In the genomic region with DNA sequence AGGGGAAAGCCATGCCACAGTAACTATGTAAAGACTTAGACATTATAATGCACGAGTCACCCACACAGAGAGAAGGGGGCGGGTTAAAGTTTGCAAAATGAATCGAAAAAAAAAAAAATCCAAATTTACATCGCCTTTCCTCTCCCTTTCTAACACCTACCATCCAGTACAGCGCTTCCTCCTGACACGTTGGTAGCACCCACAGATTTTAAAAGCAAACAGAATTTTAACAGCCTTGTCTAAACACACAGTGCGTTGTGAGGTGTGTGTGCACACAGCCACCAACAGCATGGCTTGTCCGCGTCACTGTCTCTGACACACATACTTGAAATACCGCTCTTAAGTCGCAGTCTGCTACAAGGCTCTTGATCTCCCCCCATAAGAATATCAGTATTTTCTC, we compare ENCODE assay signal across 14 mouse cellular contexts.
"Had no signal": no experiment of that assay in that cellular context is flagged by ENCODE, and none has a peak within 500 bp of the region (broad histone marks: within the 10 kb centered on the region; RNA-seq: fewer than 3 reads in every experiment).

No protein-coding gene starts in this region.

- DNase-seq: lung, adult 18-20 months; lung, embryonic 14.5 days; lung, postnatal 14 days; lung, postnatal 4 days; midbrain, embryonic 14.5 days; right cerebral cortex, postnatal 14 days; thymus, adult 2 months; thymus, postnatal 25 days had no signal

- H3K27ac ChIP-seq: liver, embryonic 14.5 days; midbrain, embryonic 10.5 days; midbrain, embryonic 12.5 days; neural tube, embryonic 12.5 days; stomach, embryonic 15.5 days; stomach, postnatal 0 days had no signal

- H3K4me1 ChIP-seq: neural tube, embryonic 12.5 days; stomach, embryonic 15.5 days had no signal

- H3K27me3 ChIP-seq: midbrain, embryonic 12.5 days; neural tube, embryonic 12.5 days; stomach, embryonic 15.5 days had no signal

- H3K9ac ChIP-seq: liver, embryonic 14.5 days; lung, embryonic 14.5 days; midbrain, embryonic 12.5 days; neural tube, embryonic 12.5 days; stomach, embryonic 15.5 days had no signal

- H3K4me3 ChIP-seq: midbrain, embryonic 10.5 days; midbrain, embryonic 12.5 days; neural tube, embryonic 12.5 days; stomach, embryonic 15.5 days had no signal

- H3K9me3 ChIP-seq: stomach, embryonic 15.5 days had no signal

- H3K4me2 ChIP-seq: lung, embryonic 14.5 days; midbrain, embryonic 12.5 days; neural tube, embryonic 12.5 days; stomach, embryonic 15.5 days had no signal
